Mouse (Mus musculus) liver, embryonic 11.5 days (tissue): Measurements from ENCODE around the gene Dcaf4. TPM values are rescaled to one million over a fixed set of nuclear protein-coding genes. Genes with fewer than 3 reads are reported as not detected.

Source experiments
- polyA plus RNA-seq: library from polyadenylated mRNA; unstranded; fragments of >200 nt; fragmentation: Nextera tagmentation; extraction: Ambion mirVana; gene quantifications from 2 replicates; pipeline ENCODE4 v1.2.1, GENCODE M21; 2014

Gene Dcaf4
- polyA plus RNA-seq, 1 experiment from 2014 or later = 29.9 TPM

Other genes starting within 250 kb of the Dcaf4 start
- gene Dpf3, start 32.8 kb upstream of the Dcaf4 start, polyA plus RNA-seq = 13.0 and 14.6 TPM in 2 replicates
- gene Zfyve1, start 76.8 kb downstream of the Dcaf4 start, polyA plus RNA-seq = 9.4 and 10.7 TPM in 2 replicates
- gene Rbm25, start 110.8 kb downstream of the Dcaf4 start, polyA plus RNA-seq = 213 and 239 TPM in 2 replicates
- 48.5 and 54.8 TPM in 2 replicates for gene Psen1, start 167.7 kb downstream of the Dcaf4 start, polyA plus RNA-seq
- 0.57 and 0.58 TPM in 2 replicates for gene Papln, start 243.2 kb downstream of the Dcaf4 start, polyA plus RNA-seq